Mouse (Mus musculus): ENCODE data around the gene Ube2r2.

Ube2r2 gene

GRCm38 (mm10) chr4:41118706-41119292 is 16.7 kb upstream of the Ube2r2 start:
- in situ Hi-C loops (cut with MboI, MseI): loop anchor here (5.0 kb wide), 1 partner anchor 56 kb away; no protein-coding TSS in a partner anchor

DNA sequence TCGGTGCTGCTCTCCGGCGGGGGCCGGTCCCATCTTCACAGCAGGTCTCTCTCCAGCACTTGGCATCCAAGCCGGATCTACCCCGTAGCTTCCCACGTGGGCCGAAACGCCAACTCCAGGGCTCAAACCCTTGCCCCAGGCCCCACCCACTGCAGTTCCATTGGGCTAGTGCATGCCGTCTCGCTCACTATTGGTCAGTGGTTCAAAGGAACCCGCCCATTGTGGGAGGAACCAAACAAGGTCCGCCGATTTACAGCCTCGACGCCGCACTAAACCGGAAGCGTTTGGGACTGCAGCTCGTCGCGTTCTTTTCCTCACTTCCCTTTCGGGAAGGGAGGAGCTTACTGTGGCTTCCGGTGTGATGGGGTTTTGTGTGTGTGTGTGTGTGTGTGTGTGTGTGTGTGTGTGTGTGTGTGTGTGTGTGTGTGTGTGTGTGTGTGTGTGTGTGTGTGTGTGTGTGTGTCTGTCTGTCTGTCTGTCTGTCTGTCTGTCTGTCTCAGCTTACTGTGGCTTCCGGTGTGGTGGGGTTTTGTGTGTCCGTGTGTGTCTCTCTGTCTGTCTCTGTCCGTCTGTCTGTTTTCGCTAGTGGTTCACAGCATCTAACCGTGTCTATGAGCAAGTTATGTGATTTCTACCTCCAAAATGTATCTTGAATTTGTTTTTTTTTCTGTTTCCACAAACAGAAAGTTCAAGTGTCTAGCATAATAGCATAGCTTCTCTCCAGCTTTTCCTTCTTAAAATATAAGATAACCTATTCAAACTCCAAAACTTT is 11.2 kb upstream of the Ube2r2 start, which contains the start of gene Nol6:
TSS of gene Nol6 (minus strand) at position 276 of the 772 bp plus-strand sequence.
- in situ Hi-C loops (cut with MboI, MseI): no loop called here

GRCm38 (mm10) chr4:41129406-41129805 is 6.1 kb upstream of the Ube2r2 start:
- in situ Hi-C loops (cut with MboI, MseI): loop anchor here in 1 of 2 experiments (5.0 kb wide), 1 partner anchor 38 kb away; no protein-coding TSS in a partner anchor

DNA sequence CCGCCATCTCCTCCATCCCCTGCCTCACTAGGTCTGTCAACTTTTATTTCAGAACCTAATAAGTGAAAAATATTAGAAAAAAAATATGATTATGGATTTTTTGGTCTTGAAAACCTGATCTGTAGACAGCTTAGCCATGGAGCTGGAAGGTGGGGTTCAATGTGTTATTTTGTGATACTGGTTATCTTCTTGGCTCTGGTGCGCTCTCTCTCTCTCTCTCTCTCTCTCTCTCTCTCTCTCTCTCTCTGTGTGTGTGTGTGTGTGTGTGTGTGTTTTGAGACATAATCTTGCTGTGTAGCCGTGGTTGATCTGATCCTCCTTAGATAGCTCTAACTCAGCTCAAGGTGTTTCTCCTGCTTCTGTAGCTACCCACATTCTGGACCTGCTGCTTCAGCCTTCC is 5.7 kb upstream of the Ube2r2 start:
- in situ Hi-C loops (cut with MboI, MseI): loop anchor here (5.0 kb wide), 1 partner anchor 37 kb away; no protein-coding TSS in a partner anchor

GRCm38 (mm10) chr4:41132471-41132870 is 3.1 kb upstream of the Ube2r2 start:
- in situ Hi-C loops (cut with MboI, MseI): loop anchor here in 1 of 2 experiments (5.0 kb wide), 1 partner anchor 35 kb away; no protein-coding TSS in a partner anchor

DNA sequence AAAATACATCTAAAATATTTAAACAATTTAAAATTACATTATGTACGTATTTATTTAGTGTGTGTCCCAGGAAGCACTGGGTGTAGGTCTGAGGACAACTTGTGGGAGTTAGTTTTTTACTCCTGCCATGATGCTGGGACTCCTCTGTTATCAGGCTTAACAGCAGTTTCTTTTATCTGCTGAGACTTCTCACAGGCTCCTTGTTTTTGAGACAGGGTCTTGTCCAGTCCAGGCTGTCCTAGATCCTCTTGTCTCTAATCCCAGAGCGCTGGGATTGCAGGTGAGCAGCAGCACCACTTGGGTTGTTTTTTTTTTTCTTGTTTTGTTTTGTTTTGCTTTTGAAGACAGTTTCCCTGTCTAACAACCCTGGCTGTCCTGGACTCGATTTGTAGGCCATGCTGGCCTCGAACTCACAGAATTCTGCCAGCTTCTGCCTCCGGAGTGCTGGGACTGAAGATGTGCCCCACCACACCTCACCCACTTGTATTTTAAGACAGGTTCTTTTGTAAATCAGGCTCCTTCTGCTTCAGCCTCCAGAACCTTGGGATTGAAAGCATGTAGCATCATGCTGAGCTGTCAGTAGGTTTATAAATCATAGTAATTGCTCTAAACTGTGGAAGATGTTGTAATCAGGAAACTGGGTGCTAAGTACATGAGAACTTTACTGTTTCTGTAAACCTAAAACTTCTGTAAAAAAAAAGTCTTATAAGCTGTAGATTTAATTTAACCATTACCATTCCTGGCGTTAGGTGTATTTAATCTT is 1.8 kb upstream of the Ube2r2 start:
- in situ Hi-C loops (cut with MboI, MseI): loop anchor here in 1 of 2 experiments (5.0 kb wide), 1 partner anchor 34 kb away; no protein-coding TSS in a partner anchor

- in situ Hi-C loops (cut with MboI, MseI): loop anchor here in 1 of 2 experiments (5.0 kb wide), 1 partner anchor 32 kb away; no protein-coding TSS in a partner anchor
Observed at GRCm38 (mm10) chr4:41134935-41135710, 420 bp upstream of the Ube2r2 start.

DNA sequence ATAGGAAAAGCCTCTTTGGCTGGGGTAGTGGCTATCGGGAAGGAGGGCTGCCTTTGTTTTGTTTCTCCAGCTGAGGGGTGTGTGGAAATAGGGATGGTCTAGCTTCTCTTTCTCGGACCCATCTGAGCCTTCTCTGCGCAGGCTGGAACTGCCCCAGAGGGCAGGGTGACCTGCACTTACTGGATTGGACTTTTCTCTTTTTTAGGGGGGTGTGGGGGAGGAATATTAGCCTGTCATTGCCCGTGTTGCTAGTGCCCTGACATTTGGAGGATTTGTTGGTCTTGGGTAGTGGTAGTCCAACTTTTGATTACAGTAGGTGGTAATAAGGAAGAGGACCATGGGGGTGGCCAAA is 887 bp downstream of the Ube2r2 start:
- in situ Hi-C loops (cut with MboI, MseI): no loop called here

- in situ Hi-C loops (cut with MboI, MseI): no loop called here
Observed at GRCm38 (mm10) chr4:41136811-41137210, 1.3 kb downstream of the Ube2r2 start.

DNA sequence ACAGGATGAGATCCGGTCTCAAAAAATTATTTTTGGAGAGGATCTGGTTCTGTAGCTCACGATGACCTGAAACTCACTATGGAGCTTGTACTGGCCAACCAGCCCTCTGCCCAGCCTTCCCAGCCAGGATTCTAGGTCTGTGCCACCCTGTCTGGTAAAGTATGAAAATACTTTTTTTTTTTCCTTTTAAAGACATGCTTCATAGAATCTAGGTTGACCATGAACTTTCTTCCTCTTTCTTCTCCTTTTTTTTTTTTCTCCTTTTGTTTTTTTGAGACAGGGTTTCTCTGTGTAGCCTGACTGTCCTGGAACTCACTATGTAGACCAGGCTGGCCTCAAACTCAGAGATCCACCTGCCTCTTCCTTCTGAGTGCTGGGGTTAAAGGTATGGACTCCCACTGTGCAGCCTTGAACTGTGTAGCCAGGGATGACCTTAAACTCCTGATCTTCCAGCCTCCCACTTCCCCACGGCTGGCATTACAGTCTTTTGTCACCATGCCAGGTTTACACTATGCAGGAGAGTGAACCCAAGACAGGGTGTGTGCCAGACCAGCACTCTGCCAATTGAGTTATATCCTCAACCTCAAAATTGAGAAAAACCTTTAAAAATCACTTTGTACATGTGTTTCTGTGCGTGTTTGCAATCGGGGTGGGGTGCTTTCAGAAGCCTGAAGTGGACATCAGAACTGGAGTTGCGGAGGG is 4.8 kb downstream of the Ube2r2 start:
- in situ Hi-C loops (cut with MboI, MseI): loop anchor here in 1 of 2 experiments (10.0 kb wide), 1 partner anchor 1854 kb away; no protein-coding TSS in a partner anchor

DNA sequence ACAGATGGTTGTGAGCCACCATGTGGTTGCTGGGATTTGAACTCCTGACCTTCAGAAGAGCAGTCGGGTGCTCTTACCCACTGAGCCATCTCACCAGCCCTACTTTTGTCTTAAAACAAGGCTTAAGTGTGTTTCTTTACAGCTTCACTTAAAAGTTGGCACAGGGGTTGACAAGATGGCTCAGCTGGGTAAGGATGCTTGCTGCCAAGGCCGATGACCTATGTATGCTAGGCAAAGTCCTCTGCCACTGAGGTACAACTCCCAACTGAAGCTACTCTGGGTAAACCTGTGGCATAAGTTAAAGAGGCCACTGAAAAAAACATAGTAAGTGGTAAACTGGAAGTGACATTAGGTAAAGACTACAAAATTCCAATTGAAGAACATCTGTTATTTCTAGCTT is 7.1 kb downstream of the Ube2r2 start:
- in situ Hi-C loops (cut with MboI, MseI): loop anchor here in 1 of 2 experiments (10.0 kb wide), 1 partner anchor 1852 kb away; no protein-coding TSS in a partner anchor

DNA sequence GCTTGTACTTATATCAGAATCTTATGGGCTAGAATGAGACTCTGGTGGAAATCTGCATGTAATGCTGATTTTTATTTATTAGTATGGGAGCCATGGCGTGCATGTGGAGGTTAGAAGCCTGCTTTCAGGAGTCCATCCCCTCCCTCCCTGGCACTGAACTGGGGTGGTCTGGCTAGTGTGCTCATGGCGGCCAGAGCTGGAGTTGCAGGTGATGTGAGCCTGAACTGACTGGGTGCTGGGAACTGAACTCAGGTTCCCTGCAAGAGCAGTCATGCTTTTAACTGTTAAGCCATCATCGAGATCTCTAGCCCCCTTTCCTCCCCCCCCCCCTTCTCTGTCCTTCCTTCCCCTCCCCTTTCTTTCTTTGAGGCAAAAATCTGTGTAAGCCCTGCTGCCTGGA is 14.3 kb downstream of the Ube2r2 start:
- in situ Hi-C loops (cut with MboI, MseI): loop anchor here in 1 of 2 experiments (10.0 kb wide), 1 partner anchor 1845 kb away; no protein-coding TSS in a partner anchor

DNA sequence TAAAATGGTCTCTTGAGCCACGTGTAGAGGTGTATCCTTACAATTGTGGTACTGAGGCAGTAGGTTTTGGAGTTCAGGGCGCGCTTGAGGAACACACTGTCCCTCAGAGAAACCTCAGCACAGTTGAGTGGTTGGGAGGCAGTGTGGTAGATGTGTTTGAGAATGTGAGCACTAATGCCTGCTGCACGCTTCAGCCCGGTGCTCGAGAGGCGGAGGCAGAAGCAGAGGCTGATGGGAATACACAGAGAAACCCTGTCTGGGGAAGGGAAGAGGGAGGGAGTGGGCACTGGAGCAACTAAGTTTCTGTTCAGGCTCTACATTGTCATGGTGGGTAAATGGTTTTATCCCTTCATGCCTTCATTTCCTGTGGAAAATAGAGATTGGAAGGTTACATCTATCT is 15.6 kb downstream of the Ube2r2 start:
- in situ Hi-C loops (cut with MboI, MseI): no loop called here

DNA sequence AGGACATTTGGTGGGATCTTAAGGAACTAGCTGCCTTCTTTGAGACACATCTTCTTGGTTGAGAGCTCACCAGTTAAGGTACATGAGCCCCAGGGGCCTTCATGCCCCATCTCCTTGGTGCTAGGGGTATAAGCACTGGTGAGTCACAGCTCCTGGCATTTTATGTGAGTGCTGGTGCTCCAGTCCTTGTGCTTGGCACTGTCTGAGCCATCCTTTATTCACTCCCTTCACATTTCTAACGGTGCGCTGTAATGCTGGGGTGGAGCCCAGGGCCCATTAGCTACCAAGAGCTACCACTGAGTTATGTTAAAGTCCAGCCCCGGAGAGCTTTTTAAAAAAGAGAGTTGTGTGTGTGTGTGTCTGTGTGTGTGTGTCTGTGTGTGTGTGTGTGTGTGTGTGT is 17.6 kb downstream of the Ube2r2 start:
- in situ Hi-C loops (cut with MboI, MseI): no loop called here

GRCm38 (mm10) chr4:41156961-41157360 is 21.4 kb downstream of the Ube2r2 start:
- in situ Hi-C loops (cut with MboI, MseI): no loop called here

GRCm38 (mm10) chr4:41158251-41158650 is 22.7 kb downstream of the Ube2r2 start:
- in situ Hi-C loops (cut with MboI, MseI): no loop called here

GRCm38 (mm10) chr4:41161232-41161631 is 25.7 kb downstream of the Ube2r2 start:
- in situ Hi-C loops (cut with MboI, MseI): no loop called here

GRCm38 (mm10) chr4:41164974-41165373 is 29.4 kb downstream of the Ube2r2 start:
- in situ Hi-C loops (cut with MboI, MseI): loop anchor here (5.0 kb wide), 2 partner anchors 33 to 38 kb away; no protein-coding TSS in a partner anchor

DNA sequence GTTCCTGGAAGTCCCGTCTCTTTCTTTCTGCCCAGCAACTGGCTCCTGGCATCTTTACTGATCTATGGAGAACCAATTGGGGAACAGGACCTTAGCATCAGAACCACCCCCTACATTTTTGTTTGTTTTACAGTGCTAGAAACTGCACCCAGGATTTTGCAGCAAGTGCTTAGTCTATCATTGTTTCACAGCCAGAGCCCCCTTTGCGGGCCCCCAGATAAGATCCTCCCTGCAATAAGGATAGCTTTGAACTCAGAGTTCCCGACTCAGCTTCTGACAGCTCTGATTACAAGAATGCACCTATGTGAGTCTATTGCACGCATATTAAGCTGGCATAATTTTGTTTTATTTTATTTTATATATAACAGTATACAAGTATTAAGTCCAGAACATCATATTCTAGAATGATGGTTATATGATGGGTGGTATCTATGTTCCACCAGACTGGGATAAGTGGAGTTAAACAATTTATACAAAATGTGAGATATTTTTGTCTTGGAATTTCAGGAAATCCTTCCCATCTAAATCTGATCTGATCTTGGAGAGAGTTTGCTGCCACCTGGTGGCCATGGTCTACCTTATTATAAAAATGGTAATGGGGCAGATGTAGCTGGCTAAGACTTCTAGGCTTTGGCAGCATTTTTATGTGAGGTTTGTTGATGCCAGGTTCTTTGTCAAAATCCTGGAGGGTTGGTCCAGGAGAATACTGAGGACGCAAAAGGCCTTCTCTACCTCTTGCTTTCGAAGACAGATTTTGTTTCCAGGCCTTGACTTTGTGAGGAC is 30.3 kb downstream of the Ube2r2 start:
- in situ Hi-C loops (cut with MboI, MseI): loop anchor here (5.0 kb wide), 2 partner anchors 34 to 39 kb away; no protein-coding TSS in a partner anchor
